Mouse (Mus musculus): ENCODE measurements around the gene 4931440F15Rik.
"Not testable (repeated sequence)": the region's sequence is repeated elsewhere in the genome, so short reads cannot be mapped to it uniquely, and the experiment has no call there.

Gene 4931440F15Rik

GRCm38 (mm10) chr11:29825271-29825718, at the start of gene 4931440F15Rik:
4931440F15Rik (minus strand) TSS chr11:29825668.
- in situ Hi-C loops (cut with MboI, MseI), result not testable (repeated sequence)

DNA sequence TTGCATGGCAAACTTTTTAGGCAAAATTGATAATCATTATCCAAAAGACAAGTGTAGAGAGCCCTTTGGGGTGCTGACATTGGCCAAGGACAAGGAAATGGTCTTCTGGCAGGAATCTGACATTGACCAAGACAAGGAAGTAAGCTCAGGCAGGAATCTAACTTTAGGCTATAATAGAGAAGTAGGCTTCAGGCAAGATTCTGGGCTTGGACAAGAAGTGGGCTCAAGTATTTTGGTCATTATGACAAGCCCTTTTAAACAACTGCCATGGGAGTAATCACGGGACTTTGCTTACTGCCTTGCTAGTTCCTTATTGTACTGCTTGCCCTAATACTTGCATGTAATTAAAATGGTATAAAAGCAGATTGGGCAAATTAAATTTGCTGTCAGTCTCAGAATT, 49.3 kb upstream of the 4931440F15Rik start:
- in situ Hi-C loops (cut with MboI, MseI), result not testable (repeated sequence)

DNA sequence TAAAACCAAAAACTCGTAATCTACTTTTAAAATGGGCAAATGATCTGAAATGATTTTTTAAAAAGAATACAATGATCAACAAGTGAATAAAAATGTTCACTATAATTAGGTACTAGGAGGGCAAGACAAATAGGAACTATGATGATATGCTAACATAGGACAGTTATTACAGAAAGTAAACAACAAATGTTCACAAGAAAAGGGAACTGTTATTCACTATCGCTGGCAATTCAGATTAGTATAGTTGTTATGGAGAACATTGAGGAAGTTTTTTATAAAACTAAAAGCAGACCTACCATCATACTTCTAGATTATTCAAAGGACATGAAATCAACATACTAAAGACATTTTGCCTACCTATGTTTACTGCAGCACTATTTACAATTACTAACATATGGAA, 44.7 kb upstream of the 4931440F15Rik start:
- in situ Hi-C loops (cut with MboI, MseI), result no loop called here

DNA sequence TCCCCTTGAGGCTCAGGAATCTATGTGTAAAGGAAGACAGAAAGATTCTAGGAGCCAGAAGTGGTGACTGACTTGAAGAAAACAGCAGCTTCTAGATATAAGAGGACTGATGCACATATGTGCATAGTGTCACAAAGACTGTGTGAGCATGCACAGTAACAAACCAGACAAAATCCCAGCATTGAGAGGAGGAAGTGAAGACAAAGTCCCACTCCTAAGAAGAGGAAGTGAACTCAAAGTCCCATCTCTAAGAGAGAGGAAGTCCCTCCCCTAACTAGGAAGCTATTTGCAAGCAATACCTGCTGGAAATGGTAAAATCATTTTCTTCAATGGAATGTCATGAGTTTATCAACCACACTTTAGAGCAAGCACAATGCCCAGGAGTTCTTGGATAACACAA, 38.8 kb upstream of the 4931440F15Rik start:
- in situ Hi-C loops (cut with MboI, MseI), result no loop called here

DNA sequence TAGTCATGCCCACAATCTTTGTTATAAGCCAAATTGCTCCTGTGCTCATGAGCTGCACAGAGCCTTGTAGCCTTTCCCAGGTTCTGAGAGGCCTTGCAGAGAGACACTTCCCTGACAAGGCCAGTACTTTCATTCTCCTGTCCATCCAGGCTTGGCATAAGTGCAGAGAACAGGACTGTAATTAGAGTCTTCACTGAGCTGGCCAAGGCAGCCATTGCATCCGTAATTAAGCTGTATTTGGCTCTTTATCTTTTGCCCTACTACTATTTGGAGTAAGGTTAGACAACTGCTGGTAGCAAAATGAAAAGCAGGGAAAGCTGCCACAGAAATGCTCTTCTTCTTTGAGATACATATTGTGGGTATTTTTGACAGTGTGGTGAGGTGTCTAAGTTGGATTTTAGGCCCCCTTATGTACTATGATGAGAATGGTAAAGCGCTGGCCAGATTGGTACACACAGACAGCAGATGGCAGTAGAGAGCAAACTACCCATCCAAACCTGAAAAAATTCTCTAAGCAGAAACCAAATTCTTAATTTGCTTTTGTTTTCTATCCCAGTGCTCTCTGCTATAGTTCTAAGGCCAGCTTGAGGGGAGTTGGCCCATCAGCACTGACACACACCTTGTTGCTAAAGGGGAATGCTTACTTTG, 36.4 kb upstream of the 4931440F15Rik start:
- in situ Hi-C loops (cut with MboI, MseI), result no loop called here

- in situ Hi-C loops (cut with MboI, MseI), result no loop called here
Observed at GRCm38 (mm10) chr11:29861040-29861439, 35.6 kb upstream of the 4931440F15Rik start.

GRCm38 (mm10) chr11:29840606-29841227, 15.2 kb upstream of the 4931440F15Rik start:
- in situ Hi-C loops (cut with MboI, MseI), result loop anchor here in 1 of 2 experiments (10.0 kb wide), 1 partner anchor 634 kb away; the partner anchor contains the start of gene 4930505A04Rik

GRCm38 (mm10) chr11:29839781-29840180, 14.3 kb upstream of the 4931440F15Rik start:
- in situ Hi-C loops (cut with MboI, MseI), result loop anchor here in 1 of 2 experiments (10.0 kb wide), 1 partner anchor 635 kb away; the partner anchor contains the start of gene 4930505A04Rik

DNA sequence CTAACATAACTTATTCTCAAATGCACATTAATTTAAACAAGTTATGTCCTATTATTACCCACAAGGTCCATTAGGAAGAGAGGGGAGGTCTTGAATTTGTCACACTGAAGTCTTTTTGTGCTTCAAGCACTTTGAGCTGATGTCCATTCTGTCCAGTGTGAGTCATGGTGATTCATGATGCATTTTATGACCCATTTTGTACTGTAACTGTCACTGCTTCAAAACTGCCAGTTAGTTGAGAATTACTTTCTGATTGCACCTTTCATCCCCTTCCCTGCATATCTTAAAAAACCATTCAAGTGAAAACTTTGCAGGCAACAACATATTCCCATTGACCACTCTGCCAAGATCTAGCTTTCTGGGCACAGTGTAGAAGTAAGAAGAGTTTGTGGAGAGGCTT, 11.6 kb upstream of the 4931440F15Rik start:
- in situ Hi-C loops (cut with MboI, MseI), result no loop called here

- in situ Hi-C loops (cut with MboI, MseI), result no loop called here
Observed at GRCm38 (mm10) chr11:29827729-29828128, 2.3 kb upstream of the 4931440F15Rik start.

DNA sequence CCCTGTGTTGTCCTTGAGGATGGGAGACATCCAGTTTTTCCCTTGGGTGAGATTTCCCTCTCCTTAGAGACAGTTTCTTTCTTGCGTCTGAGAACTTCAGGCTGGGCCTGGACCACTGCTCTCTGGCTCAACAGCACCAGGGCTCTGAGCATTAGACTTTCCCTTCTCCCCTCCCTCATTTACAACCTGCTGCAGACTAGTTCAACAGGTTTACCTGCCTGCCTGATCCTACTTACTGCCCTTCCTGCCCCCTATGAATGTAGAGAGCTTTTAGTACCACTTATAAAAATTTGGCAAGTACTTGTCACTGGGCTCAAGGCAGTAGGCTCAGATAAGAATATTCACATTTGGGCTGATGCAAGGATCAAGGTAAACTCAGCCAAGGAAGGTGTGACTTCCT, 533 bp upstream of the 4931440F15Rik start:
- in situ Hi-C loops (cut with MboI, MseI), result no loop called here

DNA sequence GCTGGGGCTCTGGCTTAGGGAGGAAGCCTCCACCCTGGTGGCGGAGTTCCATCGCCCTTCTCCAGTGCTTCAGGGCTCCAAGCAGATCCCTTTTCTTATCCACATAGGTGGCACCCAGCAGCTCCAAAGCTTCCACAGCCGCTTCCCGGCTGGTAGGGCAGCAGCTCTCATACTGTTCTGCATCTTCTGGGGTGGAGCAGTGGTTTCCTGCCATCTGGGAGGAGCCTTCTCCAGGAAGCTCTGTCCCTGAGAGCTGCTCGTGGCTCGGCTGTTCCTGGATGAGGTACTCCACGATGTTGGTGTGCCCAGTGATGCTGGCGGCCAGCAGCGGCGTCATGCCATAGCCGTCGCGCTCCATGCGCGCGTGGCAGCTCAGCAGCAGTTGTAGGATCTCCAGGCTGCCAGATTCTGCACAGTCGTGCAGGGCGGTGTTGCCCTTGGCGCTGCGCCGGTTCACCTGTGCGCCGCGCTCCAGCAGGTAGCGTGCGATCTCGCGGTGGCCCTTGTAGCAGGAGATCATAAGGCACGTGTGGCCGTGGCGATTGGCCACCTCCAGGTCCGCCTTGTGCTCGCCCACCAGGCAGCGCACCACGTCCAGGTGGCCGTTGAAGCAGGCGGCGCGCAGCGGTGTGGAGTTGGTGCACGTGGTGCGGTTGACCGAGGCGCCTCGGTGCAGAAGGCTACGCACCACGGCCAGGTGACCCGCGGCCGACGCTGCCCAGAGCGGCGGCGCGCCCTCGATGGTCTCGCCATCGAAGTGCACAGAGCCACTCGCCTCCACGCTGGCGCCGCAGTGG, 796 bp downstream of the 4931440F15Rik start:
- in situ Hi-C loops (cut with MboI, MseI), result not testable (repeated sequence)

DNA sequence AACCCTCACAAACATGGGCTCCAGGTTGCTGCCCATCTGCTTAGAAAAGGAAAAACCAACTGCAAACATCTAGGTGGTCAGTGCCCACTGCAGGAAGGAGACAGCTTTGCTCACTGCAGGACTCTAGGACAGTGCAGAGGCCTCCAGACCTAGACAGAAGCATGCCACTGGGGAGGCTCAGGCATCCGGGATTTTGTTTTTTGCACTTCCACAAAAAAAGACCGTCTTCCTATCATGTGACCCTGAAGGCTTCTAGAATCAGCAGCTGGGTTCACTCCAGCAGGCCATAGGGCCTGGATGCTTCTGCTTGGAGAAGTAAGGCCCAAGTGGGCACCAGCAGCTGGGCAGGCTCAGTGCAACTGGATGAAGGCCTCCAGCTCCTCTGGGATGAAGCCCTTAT, 2.3 kb downstream of the 4931440F15Rik start:
- in situ Hi-C loops (cut with MboI, MseI), result no loop called here

DNA sequence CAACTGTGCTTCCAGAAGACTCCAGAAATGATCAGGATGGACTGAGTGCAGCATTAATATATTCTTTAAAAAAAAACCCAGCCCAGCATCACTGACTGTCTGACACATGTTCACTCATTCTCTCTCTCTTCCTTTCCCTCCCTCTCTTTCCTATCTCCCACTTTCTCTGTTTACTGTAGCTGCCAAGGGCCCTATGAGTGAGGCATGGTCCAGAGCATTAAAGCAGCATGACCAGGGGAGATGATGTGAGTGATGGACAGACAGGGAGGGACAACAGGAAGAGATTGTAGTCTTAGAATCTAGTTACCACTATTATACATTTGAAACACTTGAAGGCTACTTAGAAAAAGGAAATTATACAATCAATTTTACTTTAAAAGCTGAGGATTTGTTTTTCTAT, 9.8 kb downstream of the 4931440F15Rik start:
- in situ Hi-C loops (cut with MboI, MseI), result no loop called here

DNA sequence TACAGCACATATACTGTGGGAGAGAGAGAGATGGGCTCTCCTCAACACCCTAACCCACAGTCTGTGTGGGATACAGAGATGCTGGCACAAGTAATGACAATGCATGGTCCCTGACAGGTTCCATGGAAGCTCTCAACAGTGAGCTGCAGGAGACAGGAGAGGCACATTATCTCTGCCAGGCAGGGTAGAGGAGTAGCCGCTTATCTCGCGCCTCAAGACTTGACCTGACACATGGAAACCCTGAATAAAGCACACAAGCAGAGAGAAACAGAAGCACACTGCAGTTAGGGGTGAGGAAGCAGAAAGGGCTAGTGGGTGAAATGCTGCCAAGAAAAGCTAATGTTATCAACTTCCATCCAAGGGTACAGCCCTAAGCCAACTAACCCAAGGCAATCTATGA, 10.2 kb downstream of the 4931440F15Rik start:
- in situ Hi-C loops (cut with MboI, MseI), result no loop called here

DNA sequence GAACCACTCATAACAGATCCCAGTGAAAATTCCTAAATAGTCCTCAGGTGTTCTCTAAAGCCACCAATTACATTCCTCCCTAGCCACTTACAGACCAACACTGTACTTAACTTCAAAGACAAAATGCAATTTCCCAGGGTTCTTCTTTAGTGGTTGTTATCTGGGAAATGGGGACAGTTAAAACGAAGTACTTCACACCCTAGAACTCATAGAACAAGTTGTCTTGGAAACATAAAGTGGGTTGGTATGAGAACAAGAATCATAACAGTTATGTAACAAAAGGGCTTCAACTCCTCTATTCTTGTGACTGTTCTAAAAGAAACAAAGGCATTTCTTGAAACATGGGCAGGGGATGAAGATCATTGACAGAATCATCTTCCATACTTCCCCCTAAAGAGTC, 12.2 kb downstream of the 4931440F15Rik start:
- in situ Hi-C loops (cut with MboI, MseI), result no loop called here

GRCm38 (mm10) chr11:29812475-29812874, 13.0 kb downstream of the 4931440F15Rik start:
- in situ Hi-C loops (cut with MboI, MseI), result no loop called here

- in situ Hi-C loops (cut with MboI, MseI), result no loop called here
Observed at GRCm38 (mm10) chr11:29810324-29810723, 15.1 kb downstream of the 4931440F15Rik start.

DNA sequence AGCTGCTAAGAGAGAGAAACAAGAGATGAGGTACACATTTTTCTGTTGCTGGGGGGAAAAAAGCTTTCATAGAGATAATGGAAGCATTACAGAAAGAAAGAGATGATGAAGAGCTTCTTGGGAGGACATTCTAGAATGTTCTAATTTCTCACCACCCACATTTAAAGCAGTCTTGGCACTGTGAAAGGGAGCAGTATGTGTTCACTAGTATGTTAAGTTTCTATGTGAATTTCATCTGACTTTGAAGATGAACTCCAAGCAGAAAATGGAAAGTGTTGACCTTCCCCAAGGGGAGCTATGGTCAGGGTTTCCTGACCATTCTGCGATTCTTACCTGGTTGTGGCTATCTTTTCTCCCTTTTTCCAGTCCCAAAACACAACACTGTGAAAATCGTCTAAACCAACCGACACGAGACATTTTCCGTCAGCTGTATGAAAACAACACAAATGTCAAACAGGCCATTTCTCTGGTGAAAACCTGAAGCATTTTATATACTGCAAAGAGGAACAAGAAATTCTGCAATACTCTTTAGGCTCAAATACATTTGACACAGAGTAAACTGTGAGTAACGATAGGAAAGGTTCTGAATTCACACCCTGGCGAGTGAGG, 16.4 kb downstream of the 4931440F15Rik start:
- in situ Hi-C loops (cut with MboI, MseI), result no loop called here

DNA sequence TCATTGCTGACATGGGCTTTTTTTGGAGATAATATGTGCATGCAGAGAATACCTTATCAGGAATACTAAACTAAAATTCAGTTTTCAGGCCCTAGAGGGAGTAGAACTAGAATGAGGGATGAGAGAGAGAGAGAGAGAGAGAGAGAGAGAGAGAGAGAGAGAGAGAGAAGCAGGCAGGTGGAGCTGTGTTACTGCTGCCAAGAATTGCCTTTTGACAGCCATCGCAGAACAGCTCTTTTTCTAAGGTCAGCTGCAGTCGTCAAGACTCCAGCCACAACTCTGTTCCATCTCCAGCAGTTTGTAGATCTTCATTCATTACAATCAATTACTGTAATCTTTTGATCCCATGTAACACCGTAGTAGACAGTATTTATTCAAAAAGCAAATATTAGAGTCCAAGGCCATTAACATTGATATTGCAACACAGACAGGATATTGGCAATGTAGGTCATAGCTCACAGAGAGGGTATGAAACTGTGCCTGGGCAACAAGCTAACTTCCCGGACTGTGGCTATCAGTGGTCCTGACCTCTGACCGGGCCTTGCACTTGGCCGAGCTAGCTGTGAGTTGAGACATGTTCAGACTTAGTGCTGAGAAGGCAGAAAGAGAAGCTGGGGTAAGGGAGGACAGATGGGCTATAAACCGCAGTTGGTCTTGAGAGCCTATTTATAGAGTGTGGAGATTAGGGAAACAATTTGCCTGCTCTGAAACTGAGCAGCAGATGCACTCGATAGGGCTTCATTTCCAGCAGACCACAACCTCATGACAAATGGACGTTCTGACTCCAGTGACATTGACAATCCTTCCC, 17.1 kb downstream of the 4931440F15Rik start:
- in situ Hi-C loops (cut with MboI, MseI), result no loop called here

DNA sequence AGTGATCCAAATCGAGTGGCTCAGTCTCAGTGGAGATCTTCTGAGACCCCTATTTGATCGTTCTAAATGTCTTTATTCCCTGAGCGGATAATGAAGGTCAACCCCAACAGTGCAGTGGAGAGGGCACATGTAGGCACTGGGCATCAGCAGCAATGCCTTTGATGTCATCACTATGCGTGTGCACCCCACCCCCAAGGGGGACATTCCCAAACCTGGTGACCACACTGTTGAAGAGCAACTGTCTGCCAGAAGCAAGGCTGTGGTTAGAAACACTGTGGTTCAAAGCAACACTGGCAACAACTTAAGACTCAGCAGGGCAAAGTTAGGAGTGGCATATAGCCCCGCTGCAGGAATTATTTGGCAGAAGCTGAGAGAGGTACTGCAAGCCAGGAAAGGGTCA, 18.1 kb downstream of the 4931440F15Rik start:
- in situ Hi-C loops (cut with MboI, MseI), result no loop called here
